Mouse (Mus musculus) hindbrain, embryonic 13.5 days (tissue): ENCODE data around the gene Gm26920. TPM values are rescaled to one million over a fixed set of nuclear protein-coding genes. Genes with fewer than 3 reads are reported as not detected.
"Not testable (repeated sequence)": the region's sequence is repeated elsewhere in the genome, so short reads cannot be mapped to it uniquely, and the experiment has no call there.

Source experiments
- ATAC-seq: fragments of 200-750 bp; cut with Nextera tagmentation; 2 replicates; pipeline ENCODE4 v1.8.0; 2017; ENCODE audit warnings: moderate TSS enrichment; ENCODE audit not compliant: low FRiP score
- H3K27ac ChIP-seq: fragments of 300-500 bp; sonication (generic); 2 replicates; pipeline ENCODE4 v1.5.1; 2015; ENCODE audit warnings: inconsistent platforms, mild to moderate bottlenecking, moderate library complexity
- H3K27me3 ChIP-seq: fragments of 300-500 bp; sonication (generic); 2 replicates; pipeline ENCODE4 v1.6.1; 2015; ENCODE audit warnings: mild to moderate bottlenecking, inconsistent platforms
- H3K36me3 ChIP-seq: fragments of 300-500 bp; sonication (generic); 2 replicates; pipeline ENCODE4 v1.6.1; 2015; ENCODE audit warnings: mild to moderate bottlenecking, inconsistent platforms
- H3K4me1 ChIP-seq: fragments of 300-500 bp; sonication (generic); replicated peaks from 2 replicates; pipeline ENCODE4 v1.6.1; 2015; ENCODE audit warnings: inconsistent platforms
- H3K4me2 ChIP-seq: fragments of 300-500 bp; sonication (generic); 2 replicates; pipeline ENCODE4 v1.6.1; 2015; ENCODE audit warnings: inconsistent platforms, mild to moderate bottlenecking, moderate library complexity
- H3K4me3 ChIP-seq: fragments of 300-500 bp; sonication (generic); 2 replicates; pipeline ENCODE4 v1.5.1; 2015; ENCODE audit warnings: mild to moderate bottlenecking, inconsistent platforms
- H3K9ac ChIP-seq: fragments of 300-500 bp; sonication (generic); 2 replicates; pipeline ENCODE4 v1.6.1; 2015; ENCODE audit warnings: mild to moderate bottlenecking, inconsistent platforms
- H3K9me3 ChIP-seq: fragments of 300-500 bp; sonication (generic); 2 replicates; pipeline ENCODE4 v1.6.1; 2016; ENCODE audit warnings: inconsistent platforms
- WGBS: fragments of 180-500 bp; shearing (Covaris S2); methylation state at CpG from one replicate; pipeline ENCODE4 v1.1.7; 2015; 5-methylcytosine and 5-hydroxymethylcytosine counted together
- polyA plus RNA-seq: library from polyadenylated mRNA; unstranded; fragments of >200 nt; fragmentation: Nextera tagmentation; extraction: Ambion mirVana; gene quantifications from 2 replicates; pipeline ENCODE4 v1.2.1, GENCODE M21; 2015

The Gm26920 gene
- 1.5 and 1.6 TPM in 2 replicates for polyA plus RNA-seq

DNA sequence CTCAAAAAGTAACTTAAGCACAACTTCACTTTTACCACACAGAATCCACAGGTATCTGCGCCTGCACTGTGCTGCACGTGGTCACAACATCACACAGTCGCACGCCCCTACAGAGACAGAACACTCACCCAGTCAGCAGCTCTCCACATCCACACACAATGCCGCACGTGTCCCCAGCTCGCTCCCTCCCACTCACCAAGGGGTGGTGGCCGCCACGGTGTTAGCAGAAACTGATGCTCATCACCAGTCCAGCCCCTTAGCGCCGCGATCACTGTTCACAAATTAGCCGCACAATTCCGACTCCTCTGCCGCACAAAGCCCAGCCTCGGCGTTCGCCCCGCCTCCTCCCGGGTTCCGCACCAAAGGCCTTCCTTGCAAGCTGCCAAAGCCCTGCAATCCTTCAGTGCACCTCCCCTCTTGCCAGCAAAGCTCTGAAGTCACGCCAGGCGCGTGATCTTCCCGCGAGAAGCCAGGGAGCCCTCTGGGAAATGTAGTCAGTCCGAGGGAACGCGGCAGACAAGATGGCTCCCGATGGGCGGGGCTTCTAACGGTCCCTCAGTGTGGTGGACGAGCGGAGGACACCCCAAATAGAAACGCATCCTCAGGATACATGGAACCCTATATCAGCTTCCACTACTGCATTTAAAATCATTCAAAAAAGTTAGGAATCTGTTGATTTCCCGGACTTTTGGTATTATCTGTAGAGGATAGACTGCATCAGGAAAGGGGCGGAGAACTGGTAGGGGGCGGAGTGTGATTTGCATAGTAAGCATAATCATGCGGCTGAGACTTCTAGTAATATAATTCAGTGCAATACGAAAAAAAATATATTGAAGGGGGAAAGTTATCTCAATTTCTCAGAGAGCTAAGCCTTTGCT lies at the start of gene Gm26920, which contains the start of gene Zfp566:
TSS of gene Gm26920 (minus strand) at position 319 of the 878 bp plus-strand sequence.
TSS of gene Zfp566 (minus strand) at position 436 of the 878 bp plus-strand sequence.
- Histone ChIP-seq H3K4me2 (peak within 1 kb of the TSS; percentile 72), H3K9me3 (no peaks in the 10 kb centered on the region), H3K4me1 (peaks cover 33% of the 10 kb centered on the region), H3K27me3 (no peaks in the 10 kb centered on the region), H3K27ac (peak within 1 kb of the TSS; percentile 91), H3K36me3 (peaks cover 17% of the 10 kb centered on the region), H3K9ac (peak within 1 kb of the TSS; percentile 75), H3K4me3 (peak within 1 kb of the TSS; percentile 65)
- ATAC-seq = peak; percentile 92
- under 1% methylated on average over 40 of the region's 40 CpGs for WGBS

DNA sequence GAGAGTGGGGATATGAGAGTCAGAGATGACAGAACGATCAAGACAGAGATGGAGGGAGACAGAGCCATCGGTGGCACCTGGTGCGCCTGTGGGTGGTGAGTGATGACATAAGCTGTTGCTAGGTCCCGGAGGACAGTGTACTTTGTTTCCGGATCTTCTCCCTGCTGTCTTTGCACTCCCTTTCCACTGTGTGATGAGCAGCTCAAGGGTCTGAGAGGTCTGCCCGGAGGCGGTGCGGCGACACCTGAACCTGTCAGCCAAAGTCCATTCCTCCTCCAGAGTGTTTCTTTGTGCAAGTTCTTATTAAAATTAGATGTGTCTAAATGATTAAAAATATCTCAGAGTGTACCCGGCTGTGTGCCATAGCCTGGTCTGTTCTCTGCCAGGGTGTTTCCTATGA lies 46.6 kb upstream of the Gm26920 start:
- 90% methylated on average over 10 of the region's 10 CpGs for WGBS
- no peaks in the 10 kb centered on the region for H3K27me3 ChIP-seq
- no peak overlapping the region for H3K9ac ChIP-seq
- peaks cover 77% of the 10 kb centered on the region for H3K36me3 ChIP-seq
- H3K4me3 ChIP-seq = no peak overlapping the region
- H3K4me1 ChIP-seq = no peaks in the 10 kb centered on the region
- no peak overlapping the region for H3K27ac ChIP-seq
- ATAC-seq = no peak
- H3K4me2 ChIP-seq = no peak overlapping the region
- 0 out of 2 replicates have a peak, but pooled peaks cover 2% of the 10 kb centered on the region for H3K9me3 ChIP-seq

DNA sequence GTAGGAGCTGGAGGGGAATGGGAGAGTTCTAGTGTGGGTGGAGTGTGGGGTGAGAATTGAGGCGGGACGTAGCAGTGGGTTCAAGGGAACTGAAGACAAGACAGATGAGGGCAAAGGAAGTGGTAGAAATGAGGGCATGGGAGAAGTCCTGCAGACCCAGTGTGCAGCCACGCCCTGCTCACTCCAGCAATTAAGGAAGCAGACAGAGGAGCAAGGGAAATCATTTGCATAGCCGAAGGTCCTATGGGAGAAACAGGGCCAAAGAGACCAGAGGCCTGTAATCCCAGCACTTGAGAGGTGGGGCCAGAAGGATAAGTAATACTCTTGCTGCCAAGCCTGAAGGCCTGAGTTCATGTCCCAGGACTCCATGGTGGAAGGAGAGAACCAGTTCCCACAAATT lies 42.2 kb upstream of the Gm26920 start:
- Histone ChIP-seq H3K27me3 (no peaks in the 10 kb centered on the region), H3K27ac (no peak overlapping the region), H3K9ac (no peak overlapping the region), H3K4me2 (no peak overlapping the region), H3K4me1 (no peaks in the 10 kb centered on the region), H3K36me3 (peaks cover 94% of the 10 kb centered on the region), H3K9me3 (0 out of 2 replicates have a peak, but pooled peaks cover 2% of the 10 kb centered on the region), H3K4me3 (no peak overlapping the region)
- no peak for ATAC-seq
- 95% methylated on average over 4 of the region's 4 CpGs for WGBS

DNA sequence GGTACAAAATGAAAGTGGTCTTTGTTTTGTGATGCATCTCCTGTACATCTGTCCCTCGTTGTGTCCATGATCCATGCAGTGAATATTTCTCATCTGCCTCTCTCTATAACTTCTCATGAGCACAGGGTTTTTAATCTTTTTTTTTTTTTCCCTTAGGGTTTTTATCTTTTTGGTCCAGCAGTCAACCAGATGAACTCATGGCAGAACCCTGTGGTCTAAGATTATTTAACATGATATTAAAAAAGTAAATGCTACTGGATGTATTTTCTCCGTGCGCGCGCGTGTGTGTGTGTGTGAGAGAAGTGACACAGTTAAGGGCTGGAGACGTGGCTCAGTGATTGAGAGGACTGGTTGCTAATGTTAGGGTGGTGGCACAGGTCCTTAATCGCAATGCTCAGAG lies 39.7 kb upstream of the Gm26920 start:
- Histone ChIP-seq H3K4me3 (no peak overlapping the region), H3K4me2 (no peak overlapping the region), H3K36me3 (peaks cover 90% of the 10 kb centered on the region), H3K9me3 (0 out of 2 replicates have a peak, but pooled peaks cover 2% of the 10 kb centered on the region), H3K4me1 (no peaks in the 10 kb centered on the region), H3K27me3 (no peaks in the 10 kb centered on the region), H3K27ac (no peak overlapping the region), H3K9ac (no peak overlapping the region)
- WGBS = 97% methylated on average over 8 of the region's 8 CpGs
- no peak for ATAC-seq

DNA sequence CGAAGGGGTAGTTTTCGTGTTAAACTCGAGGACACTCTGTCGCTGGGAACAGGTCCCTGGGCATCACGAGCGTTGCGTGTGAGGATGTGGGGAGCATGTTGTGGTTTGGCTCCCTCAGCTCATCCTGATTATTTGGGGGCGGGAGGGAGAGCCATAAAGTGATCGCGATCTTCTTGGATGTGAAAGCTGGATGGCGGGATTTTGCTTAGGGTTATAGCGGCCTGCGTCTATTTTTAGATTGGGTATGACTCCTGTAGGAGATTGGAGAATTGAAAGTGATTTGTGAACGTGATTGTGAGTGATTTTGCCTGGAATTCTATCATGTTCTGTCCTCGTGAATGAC lies 31.9 kb upstream of the Gm26920 start:
- H3K27me3 ChIP-seq = no peaks in the 10 kb centered on the region
- WGBS = 4% methylated on average over 15 of the region's 15 CpGs
- peak overlapping the region; percentile 88 for H3K27ac ChIP-seq
- peaks cover 7% of the 10 kb centered on the region for H3K4me1 ChIP-seq
- H3K4me3 ChIP-seq = peak overlapping the region; percentile 74
- no peaks in the 10 kb centered on the region for H3K9me3 ChIP-seq
- peak overlapping the region; percentile 73 for H3K4me2 ChIP-seq
- H3K9ac ChIP-seq = peak overlapping the region; percentile 83
- peak; percentile 62 for ATAC-seq
- H3K36me3 ChIP-seq = peaks cover 15% of the 10 kb centered on the region

DNA sequence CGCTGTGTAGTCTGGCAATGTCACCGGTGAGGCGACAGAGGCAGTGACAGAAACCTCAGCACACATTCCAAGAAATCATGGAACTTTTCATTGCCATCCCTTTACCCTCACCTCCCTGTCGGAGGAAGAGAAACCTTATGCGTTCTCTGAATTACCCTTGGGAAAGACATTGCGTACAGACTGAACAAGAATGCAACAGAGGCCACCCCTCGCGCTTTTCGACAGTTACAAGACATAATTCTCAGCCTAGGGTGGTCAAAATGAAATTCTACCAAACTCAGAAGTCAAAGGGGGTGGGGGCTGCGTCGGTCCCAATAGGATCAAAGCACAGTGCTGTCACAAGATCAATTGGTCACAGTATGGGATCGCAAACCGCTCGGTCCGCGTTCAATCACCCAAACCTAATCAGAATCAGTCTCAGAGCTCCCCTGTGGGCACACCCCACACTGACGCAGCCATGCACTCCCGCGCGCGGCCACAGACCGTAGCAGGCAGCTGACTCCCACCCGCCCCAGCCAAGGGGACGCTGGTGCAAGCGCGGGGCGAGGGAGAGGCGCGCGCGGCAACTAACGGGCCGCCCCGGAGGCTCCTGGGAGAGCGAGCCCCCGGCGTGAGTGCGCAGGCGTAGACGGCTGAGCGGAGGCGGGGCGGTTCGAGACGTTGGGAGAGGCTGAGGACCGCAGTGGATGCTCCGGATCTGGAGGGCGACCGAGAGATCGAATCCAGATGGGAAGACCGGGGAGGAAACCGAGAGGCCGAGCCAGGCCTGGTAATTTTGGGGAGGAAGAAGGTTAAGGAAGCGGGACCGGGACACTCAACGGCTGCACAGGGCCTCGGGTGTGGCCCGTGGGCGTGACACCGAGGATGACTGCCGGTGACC lies 31.3 kb upstream of the Gm26920 start, which contains the start of gene Zfp382:
TSS of gene Zfp382 (plus strand) at position 635 of the 880 bp plus-strand sequence.
- Histone ChIP-seq H3K9ac (peak within 1 kb of the TSS; percentile 83), H3K4me3 (peak within 1 kb of the TSS; percentile 74), H3K4me1 (peaks cover 7% of the 10 kb centered on the region), H3K4me2 (peak within 1 kb of the TSS; percentile 73), H3K36me3 (peaks cover 9% of the 10 kb centered on the region), H3K27me3 (no peaks in the 10 kb centered on the region), H3K9me3 (peaks cover under 1% of the 10 kb centered on the region; the same call in 1 of the 2 replicates), H3K27ac (peak within 1 kb of the TSS; percentile 88)
- WGBS = under 1% methylated on average over 61 of the region's 61 CpGs
- ATAC-seq = peak; percentile 96

DNA sequence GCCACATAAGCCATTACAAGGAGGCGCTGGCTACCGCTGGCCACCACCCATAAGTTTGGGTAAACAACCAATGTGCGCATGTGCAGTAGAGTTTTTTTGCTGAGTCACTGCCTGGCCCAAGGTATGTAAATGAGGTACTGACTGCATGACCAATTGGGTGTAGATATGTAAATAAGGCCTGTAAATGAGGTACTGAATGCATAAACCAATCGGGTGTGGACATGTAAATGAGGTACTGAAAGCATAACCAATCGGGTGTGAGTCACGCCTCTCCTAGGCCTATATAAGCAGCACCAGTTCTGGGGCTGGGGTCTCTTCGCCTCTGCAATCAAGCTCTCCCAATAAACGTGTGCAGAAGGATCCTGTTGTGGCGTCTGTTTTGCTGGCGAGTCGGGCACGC lies 27.7 kb upstream of the Gm26920 start:
- not testable (repeated sequence) for H3K4me2 ChIP-seq, H3K4me1 ChIP-seq, H3K9ac ChIP-seq, H3K36me3 ChIP-seq, ATAC-seq, H3K4me3 ChIP-seq, H3K27me3 ChIP-seq, H3K27ac ChIP-seq
- peaks cover 21% of the 10 kb centered on the region for H3K9me3 ChIP-seq
- WGBS = 96% methylated on average over 12 of the region's 12 CpGs

DNA sequence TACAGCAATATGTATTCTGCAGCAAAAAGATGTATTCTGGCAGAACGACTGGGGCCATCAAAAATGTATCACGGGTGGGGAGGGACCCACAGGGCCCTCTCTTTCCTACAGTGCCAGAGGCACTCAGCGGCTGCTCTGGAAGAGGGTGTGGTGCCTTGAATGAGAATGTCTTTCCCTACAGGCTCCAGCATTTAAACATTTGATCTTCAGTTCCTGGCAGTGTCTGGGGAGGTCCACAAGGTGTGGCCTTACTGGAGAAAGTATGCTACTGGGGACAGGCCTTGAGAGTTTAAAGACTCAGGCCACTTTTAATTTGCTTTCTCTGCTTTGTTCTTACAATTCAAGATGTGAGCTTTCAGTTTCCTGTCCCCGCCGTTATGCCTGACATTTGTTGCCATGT lies 25.9 kb upstream of the Gm26920 start:
- 94% methylated on average over 5 of the region's 5 CpGs for WGBS
- ATAC-seq = no peak
- H3K9me3 ChIP-seq = peaks cover 21% of the 10 kb centered on the region
- no peak overlapping the region for H3K9ac ChIP-seq
- H3K4me2 ChIP-seq = no peak overlapping the region
- no peaks in the 10 kb centered on the region; the same call in 1 of the 2 replicates for H3K4me1 ChIP-seq
- H3K27ac ChIP-seq = no peak overlapping the region
- no peaks in the 10 kb centered on the region for H3K27me3 ChIP-seq
- peaks cover 10% of the 10 kb centered on the region; the same call in 1 of the 2 replicates for H3K36me3 ChIP-seq
- H3K4me3 ChIP-seq = no peak overlapping the region

DNA sequence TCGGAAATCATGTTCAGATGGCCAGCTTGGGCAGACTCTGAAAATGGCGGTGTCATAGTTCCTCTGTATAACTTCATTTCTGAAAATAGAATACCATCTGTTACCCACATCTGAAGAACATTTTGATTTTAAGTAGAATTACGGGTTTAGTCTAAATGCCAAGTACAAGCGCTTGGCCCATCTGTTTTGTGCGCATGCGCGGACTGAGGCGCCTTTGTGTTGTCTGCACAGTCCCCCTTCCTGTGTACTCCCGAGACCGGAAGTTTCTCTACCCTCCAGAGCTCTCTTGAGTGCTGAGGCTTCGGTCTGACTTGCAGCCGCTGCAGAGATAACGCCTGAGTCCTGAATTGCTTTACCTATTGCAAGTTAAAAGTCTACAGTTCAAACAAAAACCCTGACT lies 9.1 kb upstream of the Gm26920 start:
- Histone ChIP-seq H3K27ac (no peak overlapping the region), H3K4me2 (no peak overlapping the region), H3K36me3 (peaks cover 63% of the 10 kb centered on the region), H3K27me3 (no peaks in the 10 kb centered on the region), H3K4me1 (peaks cover 24% of the 10 kb centered on the region), H3K4me3 (no peak overlapping the region), H3K9me3 (peaks cover 14% of the 10 kb centered on the region), H3K9ac (no peak overlapping the region)
- WGBS = 98% methylated on average over 13 of the region's 13 CpGs
- ATAC-seq = no peak

DNA sequence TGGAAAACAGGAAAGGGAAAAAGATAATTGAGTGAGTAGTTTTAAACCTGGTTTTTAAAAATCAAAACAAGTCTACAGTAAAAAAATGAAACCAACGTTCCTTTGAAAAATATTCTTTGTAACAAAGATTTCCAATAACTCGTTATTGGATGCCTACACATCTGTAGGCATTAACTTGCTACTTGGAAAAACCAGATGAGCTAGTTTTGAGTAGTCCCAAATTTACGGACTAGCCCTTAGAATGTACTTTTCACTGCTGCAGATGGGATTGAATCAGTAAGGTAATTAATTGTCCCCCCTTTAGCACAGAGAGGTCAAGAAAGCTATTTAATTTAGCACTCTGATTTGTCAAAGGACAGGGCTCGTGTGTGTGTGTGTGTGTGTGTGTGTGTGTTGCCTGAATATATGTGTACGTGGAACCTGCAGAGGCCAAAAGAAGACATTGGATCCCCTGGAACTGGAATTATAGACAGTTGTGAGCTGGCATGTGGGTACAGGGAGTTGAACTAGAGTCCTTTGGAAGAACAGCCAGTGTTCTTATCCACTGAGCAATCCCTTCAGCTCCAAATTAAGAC lies 5.4 kb upstream of the Gm26920 start:
- Histone ChIP-seq H3K9me3 (no peaks in the 10 kb centered on the region), H3K27ac (peak overlapping the region; percentile 98; the same call in 1 of the 2 replicates), H3K4me1 (peaks cover 30% of the 10 kb centered on the region), H3K36me3 (peaks cover 31% of the 10 kb centered on the region), H3K9ac (peak overlapping the region; percentile 83), H3K4me3 (peak overlapping the region; percentile 64), H3K4me2 (peak overlapping the region; percentile 61), H3K27me3 (no peaks in the 10 kb centered on the region)
- 3% methylated on average over 5 of the region's 5 CpGs for WGBS
- no peak for ATAC-seq

DNA sequence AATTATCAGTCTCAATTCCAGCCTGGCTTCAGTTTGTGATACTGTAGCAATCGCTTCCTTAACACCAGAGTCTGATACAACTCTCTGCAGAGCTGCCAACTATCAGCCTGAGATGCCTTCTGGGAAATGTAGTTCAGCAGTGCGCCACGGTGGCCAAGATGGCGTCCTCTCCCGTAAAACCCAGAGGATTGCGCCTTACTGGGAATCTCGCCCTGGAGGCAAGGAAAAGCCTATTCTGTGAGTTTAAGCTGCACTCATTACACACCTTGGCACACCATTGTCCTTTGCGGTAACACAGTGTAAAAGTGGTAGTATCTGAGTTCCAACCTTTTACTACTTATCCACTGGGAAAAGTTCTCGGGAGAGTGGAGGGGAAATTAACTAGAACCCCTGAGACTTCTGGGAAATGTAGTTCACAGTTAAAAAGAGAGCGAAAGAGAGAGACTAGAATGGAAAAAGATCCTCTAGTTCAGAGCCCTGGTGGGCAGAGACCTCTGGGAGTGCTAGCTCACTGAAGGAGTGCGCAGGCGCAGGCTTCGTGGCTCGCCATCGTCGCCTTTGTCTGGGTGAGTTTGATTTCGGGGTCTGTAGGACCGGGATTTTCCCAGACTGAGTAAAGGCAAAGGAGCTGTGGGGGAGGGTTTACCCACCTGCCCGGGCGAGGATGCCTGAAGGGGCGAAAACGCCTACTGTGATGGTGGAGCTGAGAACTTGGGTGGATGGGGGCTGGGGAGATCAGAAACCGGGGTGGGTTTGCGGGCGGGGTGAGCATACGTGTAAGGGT lies 4.6 kb upstream of the Gm26920 start, which contains the start of gene Zfp260:
TSS of gene Zfp260 (plus strand) at position 132 of the 784 bp plus-strand sequence.
- Histone ChIP-seq H3K4me3 (peak within 1 kb of the TSS; percentile 64), H3K9ac (peak within 1 kb of the TSS; percentile 83), H3K4me1 (peaks cover 30% of the 10 kb centered on the region), H3K4me2 (peak within 1 kb of the TSS; percentile 61), H3K27ac (peak within 1 kb of the TSS; percentile 98), H3K27me3 (no peaks in the 10 kb centered on the region), H3K9me3 (no peaks in the 10 kb centered on the region), H3K36me3 (peaks cover 23% of the 10 kb centered on the region)
- peak; percentile 75 for ATAC-seq
- WGBS = 1% methylated on average over 26 of the region's 26 CpGs
